Mouse (Mus musculus) midbrain, postnatal 0 days (tissue): Measurements from ENCODE around the gene Bloc1s1. TPM values are rescaled to one million over a fixed set of nuclear protein-coding genes. Genes with fewer than 3 reads are reported as not detected.
A peak's percentile ranks its signal among the peaks of the same experiment; 100 is the strongest.

ENCODE experiments used
- ATAC-seq: fragments of 200-750 bp; cut with Nextera tagmentation; 2 replicates; pipeline ENCODE4 v1.8.0; 2017; ENCODE audit warnings: moderate number of reproducible peaks, mild to moderate bottlenecking, moderate TSS enrichment, moderate library complexity; ENCODE audit not compliant: low FRiP score
- DNase-seq: peaks from one replicate; pipeline ENCODE4 v3.0.0-alpha.2; 2015; ENCODE audit warnings: low spot score
- H3K27ac ChIP-seq: fragments of 300-500 bp; sonication (generic); 2 replicates; pipeline ENCODE4 v1.5.1; 2014; ENCODE audit warnings: low read depth, mild to moderate bottlenecking, low read length, mixed read lengths
- H3K27me3 ChIP-seq: fragments of 300-500 bp; sonication (generic); 2 replicates; pipeline ENCODE4 v1.6.1; 2014; ENCODE audit warnings: low read length, control low read depth, mixed read lengths; ENCODE audit not compliant: insufficient read depth
- H3K36me3 ChIP-seq: fragments of 300-500 bp; sonication (generic); 2 replicates; pipeline ENCODE4 v1.6.1; 2014; ENCODE audit warnings: low read length, control low read depth, mixed read lengths; ENCODE audit not compliant: insufficient read depth
- H3K4me1 ChIP-seq: fragments of 300-500 bp; sonication (generic); 2 replicates; pipeline ENCODE4 v1.6.1; 2014; ENCODE audit warnings: mild to moderate bottlenecking, control low read depth, antibody characterized with exemption, low read length, mixed read lengths; ENCODE audit not compliant: insufficient read depth
- H3K4me2 ChIP-seq: fragments of 300-500 bp; sonication (generic); 2 replicates; pipeline ENCODE4 v1.6.1; 2014; ENCODE audit warnings: low read depth, mild to moderate bottlenecking, low read length, mixed read lengths; ENCODE audit not compliant: poor library complexity, severe bottlenecking
- H3K4me3 ChIP-seq: fragments of 300-500 bp; sonication (generic); 2 replicates; pipeline ENCODE4 v1.5.1; 2014; ENCODE audit warnings: low read depth, mild to moderate bottlenecking, low read length, moderate library complexity
- H3K9ac ChIP-seq: fragments of 300-500 bp; sonication (generic); replicated peaks from 2 replicates; pipeline ENCODE4 v1.6.1; 2014; ENCODE audit warnings: mild to moderate bottlenecking, low read length, moderate library complexity, mixed read lengths; ENCODE audit not compliant: poor library complexity, severe bottlenecking
- H3K9me3 ChIP-seq: fragments of 300-500 bp; sonication (generic); 2 replicates; pipeline ENCODE4 v1.6.1; 2016; ENCODE audit warnings: low read length, control low read depth
- CTCF ChIP-seq: IDR thresholded peaks from 2 replicates; pipeline ENCODE4 v1.5.1; 2016; ENCODE audit warnings: antibody characterized with exemption, mild to moderate bottlenecking
- WGBS: fragments of 180-500 bp; shearing (Covaris S2); extraction: QIAGEN DNeasy Blood & Tissue Kit; methylation state at CpG from one replicate; pipeline ENCODE4 v1.1.7; 2014; 5-methylcytosine and 5-hydroxymethylcytosine counted together
- polyA plus RNA-seq: library from polyadenylated mRNA; unstranded; fragments of >200 nt; fragmentation: Nextera tagmentation; extraction: Ambion mirVana; gene quantifications from 2 replicates; pipeline ENCODE4 v1.2.1, GENCODE M21; 2015
- total RNA-seq: library from RNA; depleted of rRNA; stranded (reverse); fragments of >200 nt; gene quantifications from 2 replicates; pipeline ENCODE4 v1.2.3, GENCODE M21; 2014

Gene Bloc1s1
- total and polyA plus RNA-seq, 2 experiments from 2014 or later, result 100 to 240 TPM

DNA sequence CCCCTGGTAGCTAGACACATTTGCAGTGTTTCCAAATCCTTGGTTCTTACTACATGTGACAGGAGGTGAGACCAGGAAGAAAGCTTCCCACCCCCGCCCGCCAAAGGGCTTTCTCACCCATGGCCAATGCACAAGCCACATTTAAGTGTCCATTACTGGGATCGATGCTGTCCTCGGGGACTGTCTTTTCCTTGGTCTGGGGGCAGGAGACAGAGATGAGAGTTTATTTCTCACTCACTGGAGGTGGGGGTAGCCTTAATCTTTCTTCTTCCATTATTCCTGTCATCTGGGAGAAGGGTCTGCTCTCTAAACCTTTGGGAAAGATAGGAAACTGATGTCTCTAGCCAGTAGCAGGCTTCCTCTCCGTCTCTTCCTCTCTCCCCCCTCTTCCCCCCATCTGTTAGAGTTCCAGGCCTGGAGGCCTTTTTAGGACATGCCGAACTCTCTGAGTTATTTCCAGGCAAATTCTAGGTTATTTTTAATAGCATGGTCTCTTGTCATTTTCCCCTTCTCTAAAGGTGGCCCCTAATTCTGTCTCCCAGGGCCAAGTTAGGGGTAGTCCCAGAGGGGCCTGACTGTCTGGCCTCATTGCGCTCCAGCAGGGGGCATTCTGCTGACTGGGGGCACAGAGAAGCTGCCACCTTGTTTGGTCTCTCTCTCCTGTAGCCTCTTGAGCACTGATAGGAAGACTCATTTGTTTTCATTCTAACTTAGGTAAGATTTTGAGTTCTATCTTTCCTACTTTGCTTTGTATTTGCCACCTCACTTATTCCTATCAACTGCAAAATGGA, 11.4 kb upstream of the Bloc1s1 start:
- Histone ChIP-seq H3K4me3 (peak overlapping the region; percentile 50), H3K27me3 (peaks cover 26% of the 10 kb centered on the region), H3K36me3 (no peaks in the 10 kb centered on the region), H3K4me2 (peak overlapping the region; percentile 95), H3K9me3 (no peaks in the 10 kb centered on the region), H3K27ac (no peak overlapping the region), H3K9ac (no peak overlapping the region), H3K4me1 (no peaks in the 10 kb centered on the region)
- no peak for TF ChIP-seq CTCF
- no peak for ATAC-seq
- DNase-seq, result no peak
- 58% methylated on average over 7 of the region's 7 CpGs for WGBS

DNA sequence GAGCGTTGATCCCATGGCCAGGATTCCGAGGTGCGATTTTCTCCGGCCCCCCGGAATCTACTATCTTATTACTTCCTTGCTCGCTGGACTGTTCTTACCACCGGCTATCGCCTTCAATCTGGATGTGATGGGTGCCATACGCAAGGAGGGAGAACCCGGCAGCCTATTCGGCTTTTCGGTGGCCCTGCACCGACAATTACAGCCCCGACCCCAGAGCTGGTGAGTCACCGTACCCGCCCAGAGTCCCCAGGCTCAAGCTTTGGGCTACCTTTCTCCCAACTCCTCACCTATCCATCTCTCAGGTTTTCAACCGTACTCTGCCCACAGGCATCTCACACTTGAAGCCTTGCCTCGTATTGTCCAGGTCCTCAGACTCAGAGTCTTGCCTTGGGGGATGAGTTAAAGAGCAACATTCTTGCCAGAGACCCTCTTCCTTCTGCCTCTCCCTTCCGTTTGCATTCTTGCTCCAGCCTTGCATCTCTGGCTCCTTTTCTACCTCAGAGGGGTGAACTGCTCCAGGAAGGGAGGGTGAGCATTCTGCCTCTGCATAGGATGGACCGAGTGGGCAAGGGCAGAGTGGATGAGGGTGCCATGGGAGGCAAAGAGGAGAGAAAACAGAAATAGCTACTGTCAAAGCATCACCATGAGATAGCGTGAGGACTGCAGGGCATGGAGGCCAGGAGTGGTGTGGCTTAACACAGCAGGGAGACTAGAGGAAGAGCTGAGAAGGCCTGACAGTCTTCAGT, 10.3 kb upstream of the Bloc1s1 start:
- Histone ChIP-seq H3K4me2 (peak overlapping the region; percentile 95), H3K4me3 (peak overlapping the region; percentile 50), H3K4me1 (no peaks in the 10 kb centered on the region), H3K9ac (peak overlapping the region; percentile 62), H3K27me3 (peaks cover 26% of the 10 kb centered on the region), H3K27ac (no peak overlapping the region), H3K36me3 (no peaks in the 10 kb centered on the region), H3K9me3 (no peaks in the 10 kb centered on the region)
- 3% methylated on average over 21 of the region's 21 CpGs for WGBS
- TF ChIP-seq CTCF, result no peak
- DNase-seq, result no peak
- peak; percentile 33 for ATAC-seq

DNA sequence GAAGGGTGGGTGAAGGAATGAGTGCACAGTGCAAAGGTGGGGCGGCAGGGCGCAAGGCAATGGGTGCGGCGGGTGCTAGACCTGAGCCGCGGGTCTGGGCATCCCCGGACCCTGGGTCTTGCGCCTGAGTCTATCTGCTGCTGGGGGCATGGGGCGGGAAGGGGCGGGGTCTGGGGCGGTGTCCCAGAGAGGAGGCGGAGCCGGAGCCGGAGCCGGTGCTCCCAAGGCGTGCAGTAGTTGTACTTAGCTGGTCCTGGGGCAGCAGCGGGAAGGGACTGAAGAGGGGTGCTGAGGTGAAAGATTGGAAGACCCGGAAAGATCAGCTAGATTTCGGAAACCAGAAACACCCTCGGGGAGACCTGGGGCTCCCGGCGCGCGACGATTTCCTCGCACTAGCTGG, 9.7 kb upstream of the Bloc1s1 start, which contains the start of gene Itga7:
Gene Itga7 (plus strand): TSS at position 245 of the 400 bp plus-strand sequence.
- peak within 1 kb of the TSS; percentile 62 for H3K9ac ChIP-seq
- no peaks in the 10 kb centered on the region for H3K4me1 ChIP-seq
- no peak for TF ChIP-seq CTCF
- peak within 1 kb of the TSS; percentile 95 for H3K4me2 ChIP-seq
- H3K27ac ChIP-seq, result no peak within 1 kb of the TSS
- H3K4me3 ChIP-seq, result peak within 1 kb of the TSS; percentile 50
- no peaks in the 10 kb centered on the region for H3K9me3 ChIP-seq
- DNase-seq, result peak; percentile 52
- H3K36me3 ChIP-seq, result no peaks in the 10 kb centered on the region
- ATAC-seq, result peak; percentile 55; the same call in 1 of the 2 replicates
- peaks cover 26% of the 10 kb centered on the region for H3K27me3 ChIP-seq
- under 1% methylated on average over 25 of the region's 26 CpGs for whole genome bisulfite sequencing

DNA sequence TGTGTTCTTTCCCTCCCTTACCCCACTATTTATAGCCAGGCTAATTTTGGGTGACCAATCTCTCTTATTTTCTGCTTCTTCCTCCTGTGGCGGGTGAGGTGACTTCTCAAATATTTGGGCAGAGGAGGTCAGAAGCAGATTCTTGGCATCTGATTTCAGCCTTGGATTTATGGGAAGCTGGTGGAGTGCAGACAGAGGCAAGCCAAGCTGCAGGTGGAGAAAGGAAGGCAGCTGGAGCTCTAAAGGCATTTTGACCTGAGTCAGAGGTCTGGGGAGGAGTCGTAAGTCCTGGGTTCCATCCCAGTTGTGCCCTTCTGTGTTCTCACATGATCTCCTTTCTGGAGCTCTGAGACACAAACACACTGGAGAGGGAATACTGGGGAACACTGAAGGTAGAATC, 7.6 kb upstream of the Bloc1s1 start:
- H3K27ac ChIP-seq, result no peak overlapping the region
- peaks cover 26% of the 10 kb centered on the region for H3K27me3 ChIP-seq
- H3K36me3 ChIP-seq, result no peaks in the 10 kb centered on the region
- H3K4me2 ChIP-seq, result no peak overlapping the region
- H3K9ac ChIP-seq, result no peak overlapping the region
- H3K4me3 ChIP-seq, result no peak overlapping the region
- no peaks in the 10 kb centered on the region for H3K4me1 ChIP-seq
- WGBS, result 71% methylated on average over 2 of the region's 2 CpGs
- ATAC-seq, result no peak
- no peak for DNase-seq
- no peak for TF ChIP-seq CTCF
- H3K9me3 ChIP-seq, result no peaks in the 10 kb centered on the region

DNA sequence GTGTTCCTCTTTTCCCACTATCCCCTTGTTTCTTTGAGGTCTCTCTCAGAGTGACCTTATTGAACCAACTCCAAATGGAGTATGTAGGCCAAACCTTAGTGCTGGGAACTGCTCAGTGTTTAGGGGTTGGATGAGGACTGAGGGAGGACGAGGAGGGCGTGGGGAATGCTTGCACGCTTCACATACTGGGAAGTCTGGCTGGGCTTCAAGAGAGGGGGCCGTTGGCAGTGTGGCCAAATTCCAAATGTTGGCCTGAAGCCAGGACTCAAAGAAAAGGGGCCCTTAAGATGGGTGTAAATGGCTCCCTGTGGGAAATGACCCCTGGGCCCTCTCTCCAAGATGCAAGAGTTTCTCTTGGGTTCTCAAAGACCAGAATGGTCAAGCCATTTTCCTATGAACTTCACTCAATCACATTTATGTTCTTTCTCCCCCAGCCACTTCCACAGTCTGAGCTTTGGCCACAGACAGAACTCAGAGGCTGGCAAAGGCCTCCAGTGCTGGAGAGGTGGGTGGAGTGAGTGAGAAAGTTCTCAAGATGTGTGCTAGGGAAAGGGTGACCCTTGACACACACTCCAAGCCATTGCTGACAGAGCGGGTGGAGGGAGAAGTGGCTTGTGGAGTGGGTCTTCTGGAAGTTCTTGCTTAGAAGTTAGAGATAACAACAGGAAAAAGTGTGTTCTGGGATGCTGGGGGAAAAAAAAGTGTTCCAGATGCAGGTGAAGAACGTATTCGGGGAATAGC, 6.0 kb upstream of the Bloc1s1 start:
- H3K4me3 ChIP-seq, result no peak overlapping the region

More for the DNA sequence above, 6.0 kb upstream of the Bloc1s1 start:
- DNase-seq (peak; percentile 51), ATAC-seq (no peak)
- no peaks in the 10 kb centered on the region for H3K9me3 ChIP-seq
- no peaks in the 10 kb centered on the region for H3K36me3 ChIP-seq
- no peak overlapping the region for H3K9ac ChIP-seq
- WGBS, result 64% methylated on average over 7 of the region's 7 CpGs
- TF ChIP-seq CTCF, result no peak
- no peaks in the 10 kb centered on the region for H3K4me1 ChIP-seq
- no peak overlapping the region for H3K4me2 ChIP-seq
- no peak overlapping the region for H3K27ac ChIP-seq
- peaks cover 20% of the 10 kb centered on the region for H3K27me3 ChIP-seq
